Mouse (Mus musculus) macrophage (primary cell): ENCODE results near the gene Sgms1. TPM values are rescaled to one million over a fixed set of nuclear protein-coding genes. Genes with fewer than 3 reads are reported as not detected.

Experiments
- H3K27ac ChIP-seq: fragments of 350-480 bp; formaldehyde crosslinking; 2 replicates; pipeline ENCODE4 v1.9.0; 2021
- H3K36me3 ChIP-seq: fragments of 350-480 bp; formaldehyde crosslinking; 2 replicates; pipeline ENCODE4 v1.9.0; 2021; ENCODE audit errors: inconsistent target
- H3K4me3 ChIP-seq: fragments of 350-480 bp; formaldehyde crosslinking; 2 replicates; pipeline ENCODE4 v1.9.0; 2021; ENCODE audit errors: inconsistent target
- H3K79me2 ChIP-seq: fragments of 350-480 bp; formaldehyde crosslinking; 2 replicates; pipeline ENCODE4 v1.9.0; 2021; ENCODE audit errors: inconsistent target
- WGBS: methylation state at CpG from one replicate; pipeline ENCODE4 v1.1.7; 2026; ENCODE audit warnings: inconsistent platforms; ENCODE audit not compliant: missing documents; 5-methylcytosine and 5-hydroxymethylcytosine counted together
- polyA plus RNA-seq: library from polyadenylated mRNA; stranded (reverse); fragments of 250-400 nt; gene quantifications from 3 replicates; pipeline ENCODE4 v1.2.4, GENCODE M21; 2018; ENCODE audit warnings: inconsistent platforms

The Sgms1 gene
- polyA plus RNA-seq, 1 experiment from 2014 or later = 20.7 TPM

DNA sequence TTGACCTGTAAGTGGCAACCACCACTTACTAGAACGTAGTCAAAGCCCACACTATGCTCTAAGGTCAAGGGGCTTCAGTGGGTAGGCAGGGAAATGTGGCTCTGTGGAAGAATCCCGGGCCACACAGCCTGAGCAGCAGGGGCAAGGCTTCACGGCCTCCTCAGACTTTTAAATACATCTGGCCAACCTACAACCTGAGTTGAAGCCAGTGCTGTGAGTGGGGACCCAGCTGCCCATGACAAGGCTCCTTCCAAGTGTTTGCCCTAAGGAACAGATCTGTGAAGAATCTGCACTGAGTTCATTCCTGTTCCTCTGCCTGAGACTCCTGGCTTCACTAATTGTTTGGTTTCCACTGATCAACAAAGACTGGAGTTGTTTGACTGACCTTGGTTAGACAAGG is 1.9 kb upstream of the Sgms1 start:
- Histone ChIP-seq H3K79me2 (peaks cover 11% of the 10 kb centered on the region), H3K4me3 (no peak overlapping the region), H3K36me3 (no peaks in the 10 kb centered on the region), H3K27ac (no peak overlapping the region)
- WGBS = 98% methylated on average over 3 of the region's 3 CpGs

DNA sequence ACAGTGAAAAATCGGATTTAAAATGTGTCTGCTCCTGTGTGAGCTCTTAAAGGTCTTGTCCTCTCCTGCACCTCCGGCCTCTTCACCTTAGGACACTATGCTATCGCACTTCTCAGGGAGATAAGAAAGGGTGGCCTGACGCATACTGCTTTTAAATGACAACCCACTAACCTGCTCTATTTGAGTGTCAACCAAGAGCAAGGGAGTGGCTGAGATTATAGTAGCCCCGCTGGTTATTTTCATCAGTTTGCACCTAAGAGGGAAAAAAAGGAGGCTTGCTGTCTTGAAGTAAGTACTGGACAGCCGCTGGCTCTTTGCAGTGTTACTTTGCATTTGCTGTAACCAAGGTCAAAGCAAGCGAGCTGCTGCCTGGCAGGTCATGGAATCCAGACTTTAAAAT is 602 bp upstream of the Sgms1 start:
- Histone ChIP-seq H3K36me3 (no peaks in the 10 kb centered on the region), H3K4me3 (no peak overlapping the region; the same call in 1 of the 2 replicates), H3K79me2 (peaks cover 24% of the 10 kb centered on the region), H3K27ac (no peak overlapping the region)
- WGBS = 93% methylated on average over 7 of the region's 7 CpGs

DNA sequence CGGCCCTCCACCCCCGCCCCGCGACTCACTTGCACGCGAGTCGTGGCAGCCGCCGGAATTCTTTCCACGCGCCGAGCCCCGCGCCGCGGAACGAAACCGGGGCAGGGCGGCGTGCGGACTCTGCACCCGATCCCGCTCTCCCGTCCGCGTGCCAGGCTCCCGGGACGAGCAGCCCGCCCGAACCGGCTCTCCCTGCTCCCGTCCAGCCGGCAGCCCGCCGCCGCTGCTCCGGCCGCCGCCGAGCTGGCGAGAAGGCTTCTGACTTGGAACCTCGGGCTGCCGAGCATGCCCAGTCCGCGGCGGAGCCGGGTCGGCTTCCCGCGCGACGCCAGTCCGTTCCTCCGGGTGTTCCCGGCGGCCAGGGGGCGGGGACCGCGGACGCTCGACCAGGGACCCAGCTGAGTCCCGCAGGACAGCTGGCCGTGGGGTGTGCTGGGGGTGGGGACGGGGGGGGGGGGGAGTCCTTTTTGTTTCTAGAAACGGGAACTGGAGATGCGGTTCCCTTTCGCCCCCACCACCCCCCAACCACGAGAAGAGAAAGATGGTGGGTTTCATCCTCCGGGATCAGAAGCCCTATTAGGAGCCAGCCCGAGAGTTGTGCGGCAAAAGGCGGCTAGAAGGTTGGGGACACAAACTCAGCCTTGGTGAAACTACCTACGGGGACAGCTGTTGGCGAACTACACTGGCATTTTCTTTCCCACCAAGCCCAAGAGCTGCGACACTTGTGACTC is 1.2 kb downstream of the Sgms1 start:
- peak overlapping the region; percentile 81 for H3K27ac ChIP-seq
- WGBS = under 1% methylated on average over 56 of the region's 75 CpGs
- peak overlapping the region; percentile 54 for H3K4me3 ChIP-seq
- H3K79me2 ChIP-seq = peaks cover 38% of the 10 kb centered on the region
- no peaks in the 10 kb centered on the region for H3K36me3 ChIP-seq

DNA sequence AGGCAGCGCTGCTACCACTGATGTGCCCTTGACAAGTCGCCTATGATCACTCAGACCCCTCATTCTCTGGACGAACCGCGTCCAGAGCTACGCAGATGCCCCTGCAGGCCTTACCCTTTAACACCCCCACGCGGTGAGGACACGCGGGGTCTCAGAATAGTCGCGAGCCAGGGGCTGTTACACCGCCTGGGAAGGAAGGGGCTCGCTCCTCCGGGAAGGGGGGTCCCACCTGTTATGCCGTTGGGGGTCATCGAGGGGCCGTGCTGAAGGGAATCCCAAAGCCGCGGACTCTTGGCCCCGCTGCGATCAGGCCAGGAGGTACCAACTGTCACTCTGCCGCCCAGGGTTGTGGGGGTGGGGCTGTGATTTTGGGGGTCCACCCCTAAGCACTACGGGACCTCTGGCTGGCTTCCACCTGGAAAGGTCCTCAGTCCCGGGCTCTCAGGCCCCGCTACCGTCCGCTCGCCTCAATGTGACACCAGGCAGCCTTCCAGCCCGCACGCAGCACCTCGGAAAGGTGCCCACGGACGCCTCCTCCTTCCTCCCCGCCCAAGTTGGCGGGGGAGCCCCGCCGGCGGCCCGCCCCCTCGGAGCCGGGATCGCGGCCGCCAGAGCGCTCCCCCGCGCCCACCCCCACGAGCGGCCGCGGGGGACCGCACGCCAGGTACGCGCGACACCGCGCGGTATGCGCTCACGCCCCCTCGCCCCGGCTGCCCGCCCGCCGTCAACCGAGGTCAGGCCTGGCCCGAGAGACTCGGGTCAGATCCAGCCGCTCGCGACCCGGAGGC is 1.9 kb downstream of the Sgms1 start:
- H3K4me3 ChIP-seq = peak overlapping the region; percentile 46
- H3K27ac ChIP-seq = no peak overlapping the region
- no peaks in the 10 kb centered on the region for H3K36me3 ChIP-seq
- 2% methylated on average over 56 of the region's 74 CpGs for WGBS
- peaks cover 46% of the 10 kb centered on the region for H3K79me2 ChIP-seq

DNA sequence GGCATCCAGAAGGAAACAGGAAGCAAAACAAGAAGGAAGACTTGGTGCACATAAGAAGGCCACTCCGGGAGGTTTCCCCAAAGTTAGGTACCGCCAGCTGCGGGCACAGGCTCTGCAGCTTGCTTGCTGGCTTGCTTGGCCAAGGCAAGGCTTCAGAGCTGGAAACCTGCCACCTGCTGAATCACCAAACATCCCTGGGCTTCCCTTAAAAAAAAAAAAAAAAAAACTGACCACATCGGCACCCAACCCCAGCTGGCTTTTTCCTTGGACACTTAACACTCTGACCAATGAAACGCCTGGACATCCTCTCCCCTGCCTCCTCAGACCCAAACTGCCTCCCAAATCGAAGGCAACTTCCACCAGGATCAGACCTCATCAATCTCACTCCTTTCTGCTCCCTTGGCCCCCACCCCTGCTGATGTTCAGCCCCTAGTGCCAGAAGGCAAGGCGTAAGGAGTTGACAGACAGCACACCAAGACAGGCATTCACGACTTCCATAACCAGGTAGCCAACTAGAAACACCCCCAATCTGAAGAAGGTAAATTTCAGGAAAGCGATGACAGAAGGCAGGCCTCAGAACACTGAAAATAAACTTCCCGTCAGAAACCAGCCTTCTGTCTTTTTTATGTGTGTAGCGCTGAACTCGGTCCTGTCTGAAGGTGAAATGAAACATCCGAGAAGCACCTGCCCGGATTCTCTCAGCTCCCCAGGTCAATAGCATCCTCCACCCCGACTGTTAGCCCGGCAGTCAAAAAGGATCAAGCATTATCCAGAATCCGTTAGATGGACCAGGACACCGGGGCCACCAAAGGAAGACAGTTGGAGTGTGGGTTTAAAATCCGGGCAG is 2.7 kb downstream of the Sgms1 start:
- no peaks in the 10 kb centered on the region for H3K36me3 ChIP-seq
- no peak overlapping the region for H3K27ac ChIP-seq
- WGBS = 22% methylated on average over 19 of the region's 19 CpGs
- peaks cover 54% of the 10 kb centered on the region for H3K79me2 ChIP-seq
- H3K4me3 ChIP-seq = peak overlapping the region; percentile 46

DNA sequence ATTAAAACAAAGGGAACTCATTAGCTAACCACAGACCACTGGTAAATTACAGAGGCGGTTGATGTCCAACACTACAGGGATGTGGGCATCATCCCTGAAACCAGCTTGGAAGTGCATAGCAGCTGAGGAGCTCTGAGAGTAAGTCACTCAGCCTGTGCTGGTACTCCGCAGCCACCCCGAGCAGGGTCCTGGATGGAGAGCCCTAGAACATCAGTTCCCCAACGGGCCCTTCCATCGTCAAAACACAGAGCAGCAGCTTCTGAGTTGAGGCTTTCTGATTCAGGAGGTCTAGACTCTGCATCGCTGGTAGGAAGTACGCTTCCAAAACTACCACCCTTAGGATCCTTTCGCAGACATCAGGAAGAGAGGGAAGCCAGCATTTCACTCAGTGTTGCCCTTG is 5.8 kb downstream of the Sgms1 start:
- Histone ChIP-seq H3K79me2 (peaks cover 79% of the 10 kb centered on the region), H3K4me3 (no peak overlapping the region), H3K36me3 (no peaks in the 10 kb centered on the region), H3K27ac (no peak overlapping the region)
- 89% methylated on average over 8 of the region's 8 CpGs for WGBS

DNA sequence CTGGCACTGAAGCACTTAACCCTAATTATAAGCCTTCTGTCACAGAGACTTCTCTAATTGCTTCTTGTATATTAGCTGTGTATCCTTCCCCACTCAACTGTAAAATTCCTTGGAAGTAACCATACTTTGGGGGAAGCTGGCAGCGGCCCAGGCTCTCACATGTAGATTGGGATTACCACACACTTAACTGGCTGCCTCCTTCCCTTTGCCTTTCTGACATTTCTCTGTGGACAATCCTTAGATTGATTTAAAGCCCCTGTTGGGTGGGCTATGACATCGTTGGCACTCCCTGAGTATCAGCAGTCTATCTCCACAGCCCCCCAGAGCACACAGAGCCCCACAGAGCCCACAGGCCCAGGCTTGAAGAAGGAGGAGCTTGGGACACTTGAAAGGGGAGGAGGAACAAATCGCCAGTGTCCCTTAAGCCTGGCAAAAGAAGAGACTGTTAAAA is 8.0 kb downstream of the Sgms1 start:
- no peaks in the 10 kb centered on the region for H3K36me3 ChIP-seq
- H3K4me3 ChIP-seq = no peak overlapping the region
- 93% methylated on average over 3 of the region's 3 CpGs for WGBS
- H3K27ac ChIP-seq = no peak overlapping the region
- H3K79me2 ChIP-seq = peaks cover 81% of the 10 kb centered on the region

DNA sequence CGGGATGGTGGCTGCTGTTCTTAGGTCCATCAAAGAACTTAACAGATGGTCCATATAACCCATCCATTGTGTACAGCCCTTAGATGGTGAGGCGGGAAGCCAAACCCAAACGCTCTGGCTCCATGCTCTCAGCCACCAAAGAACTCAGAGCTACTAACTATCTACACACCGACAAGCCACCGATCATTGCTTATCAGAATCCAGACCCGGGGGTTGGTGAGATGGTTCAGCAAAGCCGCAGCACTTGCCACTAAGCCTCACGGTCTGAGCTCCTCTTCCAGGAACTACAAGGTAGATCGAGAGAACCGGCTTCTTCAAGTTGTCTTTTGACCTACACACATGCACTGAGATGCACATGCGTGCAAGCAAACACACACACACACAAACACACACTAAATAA is 8.8 kb downstream of the Sgms1 start:
- Histone ChIP-seq H3K79me2 (peaks cover 76% of the 10 kb centered on the region), H3K27ac (no peak overlapping the region), H3K4me3 (no peak overlapping the region), H3K36me3 (no peaks in the 10 kb centered on the region)
- 98% methylated on average over 11 of the region's 11 CpGs for WGBS

DNA sequence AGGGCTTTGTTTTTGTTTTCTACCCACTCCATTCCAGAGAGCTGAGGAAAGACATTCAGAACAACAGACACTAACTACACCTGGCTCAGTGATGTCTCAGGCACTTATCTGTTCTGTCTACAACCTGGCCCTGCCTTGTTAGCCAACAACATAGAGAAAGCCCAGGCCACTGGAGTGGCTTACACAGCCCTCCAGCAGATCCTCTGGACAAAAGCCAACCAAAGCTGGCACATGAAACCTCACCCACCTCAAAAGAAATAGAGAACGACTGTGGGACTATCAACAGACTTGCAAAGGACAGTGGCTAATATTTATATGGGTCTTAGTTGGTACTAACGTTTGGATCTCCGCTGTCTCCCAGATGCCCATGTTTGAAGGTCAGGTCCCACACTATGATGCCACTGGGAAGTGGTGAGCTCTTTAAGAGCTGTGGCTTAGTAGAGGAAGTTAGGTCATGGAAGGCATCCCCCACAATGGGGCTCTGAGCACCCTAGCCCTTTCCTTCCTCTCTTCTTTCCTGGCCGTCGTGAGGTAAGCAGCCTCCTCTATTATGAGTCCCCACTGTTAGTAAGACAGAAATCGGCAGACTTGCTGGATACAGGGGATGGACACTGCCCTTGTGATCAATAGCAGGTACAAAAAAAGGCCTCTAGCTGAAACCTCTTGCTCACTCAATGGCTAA is 10.1 kb downstream of the Sgms1 start:
- Histone ChIP-seq H3K4me3 (no peak overlapping the region), H3K27ac (no peak overlapping the region), H3K79me2 (peaks cover 79% of the 10 kb centered on the region), H3K36me3 (no peaks in the 10 kb centered on the region)
- 14% methylated on average over 6 of the region's 6 CpGs for WGBS

DNA sequence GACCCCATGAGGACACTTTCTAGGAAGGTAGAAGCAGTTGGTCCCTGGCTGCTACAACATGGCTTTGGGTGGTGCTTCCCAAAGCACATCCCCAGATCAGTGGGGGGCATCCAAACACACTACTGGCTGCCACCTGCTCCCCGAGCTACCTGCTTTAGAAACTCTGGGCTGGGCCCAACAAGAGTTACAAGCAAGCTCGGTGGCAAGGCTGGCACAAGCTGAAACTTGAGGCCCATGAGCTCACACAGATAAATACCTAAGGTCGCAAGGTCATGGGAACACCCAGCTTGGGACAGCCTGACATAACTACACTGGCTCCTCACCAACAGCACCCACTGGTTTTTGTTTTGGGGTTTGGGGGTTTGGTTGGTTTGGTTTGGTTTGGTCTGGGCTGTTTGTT is 10.9 kb downstream of the Sgms1 start:
- H3K79me2 ChIP-seq = peaks cover 79% of the 10 kb centered on the region
- 93% methylated on average over 3 of the region's 3 CpGs for WGBS
- no peak overlapping the region for H3K4me3 ChIP-seq
- H3K36me3 ChIP-seq = no peaks in the 10 kb centered on the region
- H3K27ac ChIP-seq = no peak overlapping the region

DNA sequence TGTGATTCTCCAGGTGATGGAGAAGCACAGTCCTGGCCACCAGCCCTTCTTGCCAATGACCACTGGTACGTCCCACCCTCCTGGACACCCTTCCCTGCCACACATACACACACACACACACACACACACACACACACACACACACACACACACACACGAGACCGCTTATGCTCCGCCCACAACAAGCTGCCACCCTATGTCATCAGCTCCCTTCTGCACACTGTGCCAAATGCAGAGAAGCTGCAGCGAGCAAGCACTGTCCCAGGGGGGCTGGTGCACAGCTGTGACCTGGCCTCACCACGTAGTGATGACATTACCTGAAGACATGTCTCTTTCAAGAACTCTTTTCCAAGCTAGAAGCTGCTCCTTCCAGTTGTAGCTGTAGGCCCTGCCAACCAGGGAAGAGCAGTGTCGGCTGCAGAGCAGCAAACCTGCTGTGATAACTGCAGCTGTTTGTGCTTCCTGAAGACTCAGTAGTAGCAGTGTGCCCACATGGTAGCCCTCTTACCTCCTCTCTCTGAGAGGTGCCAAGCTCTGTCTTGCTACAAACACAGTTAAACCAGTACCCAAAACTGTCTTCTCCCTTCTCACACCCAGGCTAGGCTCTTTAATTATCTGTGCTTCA is 11.7 kb downstream of the Sgms1 start:
- 92% methylated on average over 5 of the region's 7 CpGs for WGBS
- Histone ChIP-seq H3K27ac (no peak overlapping the region), H3K79me2 (peaks cover 79% of the 10 kb centered on the region), H3K36me3 (no peaks in the 10 kb centered on the region), H3K4me3 (no peak overlapping the region)

DNA sequence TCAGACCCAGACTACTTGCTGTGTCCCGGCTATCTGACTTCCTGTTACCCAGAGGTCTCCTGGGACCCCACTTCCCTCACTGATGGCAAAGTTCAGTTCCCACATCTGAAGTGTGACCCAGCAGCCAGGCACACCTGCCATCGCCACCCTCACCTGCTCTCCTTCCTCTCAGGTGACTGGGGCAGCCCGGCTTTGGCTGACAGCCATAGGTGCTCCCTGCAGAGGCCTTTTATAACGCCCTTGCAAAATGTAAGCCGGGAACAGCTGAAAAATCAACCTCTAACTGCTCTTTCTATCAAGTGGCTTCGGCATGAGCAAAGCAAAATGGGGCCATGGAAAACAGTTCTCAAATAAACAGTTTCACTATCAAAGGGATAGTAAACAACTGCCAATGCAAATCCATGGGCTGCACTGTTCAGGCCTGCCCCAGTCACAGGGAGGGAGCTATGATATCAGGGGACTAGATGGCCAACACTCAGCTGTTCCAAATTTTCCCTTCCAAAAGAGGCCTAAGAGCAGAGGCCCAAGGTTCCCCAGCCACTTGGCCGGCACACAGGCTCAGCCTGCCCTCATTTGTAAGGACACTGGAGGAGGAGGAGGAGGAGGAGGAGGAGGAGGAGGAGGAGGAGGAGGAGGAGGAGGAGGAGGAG is 12.5 kb downstream of the Sgms1 start:
- Histone ChIP-seq H3K27ac (no peak overlapping the region), H3K79me2 (peaks cover 79% of the 10 kb centered on the region), H3K36me3 (no peaks in the 10 kb centered on the region), H3K4me3 (no peak overlapping the region)
- 53% methylated on average over 5 of the region's 7 CpGs for WGBS

DNA sequence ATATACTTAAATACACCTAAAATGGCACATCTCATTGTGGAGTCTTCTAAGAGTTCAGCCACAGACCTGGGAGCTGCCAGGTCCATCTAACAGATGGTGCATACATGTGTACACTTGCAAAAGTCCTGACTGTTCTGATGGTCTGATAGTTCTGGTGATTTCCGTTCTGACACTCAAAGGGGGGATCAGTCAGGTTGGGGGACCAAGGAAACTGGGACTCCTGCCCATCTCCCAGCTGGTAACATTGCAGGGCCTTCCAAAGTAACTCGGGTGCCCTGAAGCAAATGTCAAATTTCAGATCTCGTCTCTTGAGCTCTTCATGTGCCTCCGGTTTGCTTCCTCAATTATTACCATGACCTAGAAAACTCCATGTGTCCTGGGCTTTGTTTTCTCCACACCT is 13.5 kb downstream of the Sgms1 start:
- H3K4me3 ChIP-seq = no peak overlapping the region
- WGBS = 79% methylated on average over 4 of the region's 4 CpGs
- H3K79me2 ChIP-seq = peaks cover 79% of the 10 kb centered on the region
- H3K27ac ChIP-seq = no peak overlapping the region
- no peaks in the 10 kb centered on the region for H3K36me3 ChIP-seq
